Mouse (Mus musculus): ENCODE measurements around the gene Catspere2. TPM values are rescaled to one million over a fixed set of nuclear protein-coding genes. Genes with fewer than 3 reads are reported as not detected.
A peak's percentile ranks its signal among the peaks of the same experiment; 100 is the strongest.
"Not testable (repeated sequence)": the region's sequence is repeated elsewhere in the genome, so short reads cannot be mapped to it uniquely, and the experiment has no call there.

Catspere2 gene
- 0.14 and 0.15 TPM in 2 replicates for polyA plus RNA-seq (2016; fragmentation: Nextera tagmentation; extraction: Ambion mirVana)

- peak within 1 kb of the TSS; percentile 65 for H3K4me3 ChIP-seq
- H3K36me3 ChIP-seq, H3K4me1 ChIP-seq, H3K27me3 ChIP-seq, H3K9me3 ChIP-seq: not testable (repeated sequence)
- H3K9ac ChIP-seq (replicated peaks), result peak within 1 kb of the TSS; percentile 50; the same call in 1 of the 2 replicates
- H3K27ac ChIP-seq (replicated peaks), result peak within 1 kb of the TSS; percentile 58
- ATAC-seq (ENCODE audit: low FRiP score, low read depth), result peak; percentile 98
- peak within 1 kb of the TSS; percentile 52 for H3K4me2 ChIP-seq (replicated peaks)
- under 1% methylated on average over 21 of the region's 21 CpGs for WGBS
Measured at GRCm38 (mm10) chr1:177983024-177983450, at the start of gene Catspere2. Catspere2 (plus strand) TSS chr1:177983423.

DNA sequence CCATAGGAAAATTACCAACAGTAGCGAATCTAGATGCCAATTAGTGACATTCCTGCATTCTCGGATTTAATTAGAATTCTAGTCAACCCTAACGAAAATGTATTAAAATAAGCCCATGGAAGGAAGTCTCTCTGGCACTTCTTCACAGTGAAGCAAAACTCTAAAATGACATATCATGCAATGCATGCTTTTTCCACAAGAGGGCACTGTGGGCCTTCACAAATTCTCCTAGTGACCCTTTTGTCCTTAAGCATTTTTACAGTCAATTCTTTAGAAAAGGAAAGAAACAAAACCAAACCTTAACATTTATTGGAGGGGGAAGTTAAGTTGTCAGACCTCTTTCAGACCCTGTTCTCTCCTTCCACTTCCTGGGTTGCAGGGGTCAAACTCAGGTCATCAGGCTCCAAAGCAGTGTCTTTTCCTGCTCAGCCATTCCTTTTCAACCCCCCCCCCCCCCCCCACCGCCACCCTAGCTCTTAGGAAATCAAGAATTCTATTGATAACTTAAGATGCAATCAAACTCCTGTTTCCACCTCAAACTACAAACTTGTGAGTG is 42.7 kb upstream of the Catspere2 start:
- WGBS, result 10% methylated on average over 3 of the region's 4 CpGs
- H3K27ac ChIP-seq (replicated peaks); H3K9ac ChIP-seq (replicated peaks); H3K4me2 ChIP-seq (replicated peaks); H3K36me3 ChIP-seq; H3K4me1 ChIP-seq; H3K27me3 ChIP-seq; H3K9me3 ChIP-seq; H3K4me3 ChIP-seq: not testable (repeated sequence)
- 0 out of 2 replicates have a peak, but pooled peaks have one; percentile 34 for ATAC-seq (ENCODE audit: low FRiP score, low read depth)

- Histone ChIP-seq H3K9me3 (no peaks in the 10 kb centered on the region), H3K4me1 (no peaks in the 10 kb centered on the region), H3K4me3 (no peak overlapping the region), H3K27ac (replicated peaks) (no peak overlapping the region), H3K4me2 (replicated peaks) (no peak overlapping the region), H3K27me3 (0 out of 2 replicates have a peak, but pooled peaks cover 3% of the 10 kb centered on the region), H3K36me3 (no peaks in the 10 kb centered on the region), H3K9ac (replicated peaks) (no peak overlapping the region)
- ATAC-seq (ENCODE audit: low FRiP score, low read depth), result no peak
- WGBS, result 81% methylated on average over 1 of the region's 1 CpGs
Measured at GRCm38 (mm10) chr1:177981276-177981675, 1.9 kb upstream of the Catspere2 start.

- not testable (repeated sequence) for H3K36me3 ChIP-seq
- WGBS, result under 1% methylated on average over 21 of the region's 41 CpGs
Measured at GRCm38 (mm10) chr1:177983582-177983981, 359 bp downstream of the Catspere2 start.

DNA sequence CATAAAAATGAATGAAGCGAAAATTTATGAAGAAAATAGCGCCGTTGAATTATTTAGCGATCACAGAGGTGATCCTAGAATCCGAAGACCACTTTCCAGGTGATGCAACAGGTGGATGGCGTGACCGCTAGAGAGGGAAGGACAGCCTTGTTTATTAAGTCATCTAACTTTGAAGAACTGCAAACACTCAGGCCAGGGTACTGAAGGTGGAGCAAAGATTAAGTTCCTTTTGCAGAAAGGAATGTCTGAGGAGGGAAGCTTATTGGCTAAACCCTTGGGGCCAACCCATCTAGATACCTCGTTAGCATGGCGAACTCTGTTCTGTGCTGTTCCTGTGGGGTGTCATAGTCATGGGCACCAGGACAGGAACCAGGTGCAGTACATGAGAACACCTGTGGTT is 983 bp downstream of the Catspere2 start:
- no peaks in the 10 kb centered on the region for H3K4me1 ChIP-seq
- no peak for ATAC-seq (ENCODE audit: low FRiP score, low read depth)
- H3K9me3 ChIP-seq, result no peaks in the 10 kb centered on the region
- 67% methylated on average over 9 of the region's 9 CpGs for WGBS
- no peaks in the 10 kb centered on the region for H3K36me3 ChIP-seq
- no peak overlapping the region for H3K9ac ChIP-seq (replicated peaks)
- peak overlapping the region; percentile 39 for H3K4me2 ChIP-seq (replicated peaks)
- H3K27me3 ChIP-seq, result 0 out of 2 replicates have a peak, but pooled peaks cover 3% of the 10 kb centered on the region
- H3K27ac ChIP-seq (replicated peaks), result no peak overlapping the region
- no peak overlapping the region for H3K4me3 ChIP-seq

More at GRCm38 (mm10) chr1:177983582-177983981, 359 bp downstream of the Catspere2 start:
- not testable (repeated sequence) for H3K27me3 ChIP-seq; H3K4me1 ChIP-seq; ATAC-seq (ENCODE audit: low FRiP score, low read depth); H3K9me3 ChIP-seq
- Histone ChIP-seq H3K9ac (replicated peaks) (peak overlapping the region; percentile 50; the same call in 1 of the 2 replicates), H3K4me2 (replicated peaks) (peak overlapping the region; percentile 52), H3K27ac (replicated peaks) (peak overlapping the region; percentile 58), H3K4me3 (peak overlapping the region; percentile 65)

GRCm38 (mm10) chr1:177987476-177987875 is 4.3 kb downstream of the Catspere2 start:
- H3K4me2 ChIP-seq (replicated peaks); H3K4me1 ChIP-seq; ATAC-seq (ENCODE audit: low FRiP score, low read depth); H3K9me3 ChIP-seq; H3K9ac ChIP-seq (replicated peaks); H3K4me3 ChIP-seq; H3K36me3 ChIP-seq; H3K27ac ChIP-seq (replicated peaks); H3K27me3 ChIP-seq: not testable (repeated sequence)
- WGBS, result 85% methylated on average over 1 of the region's 1 CpGs

DNA sequence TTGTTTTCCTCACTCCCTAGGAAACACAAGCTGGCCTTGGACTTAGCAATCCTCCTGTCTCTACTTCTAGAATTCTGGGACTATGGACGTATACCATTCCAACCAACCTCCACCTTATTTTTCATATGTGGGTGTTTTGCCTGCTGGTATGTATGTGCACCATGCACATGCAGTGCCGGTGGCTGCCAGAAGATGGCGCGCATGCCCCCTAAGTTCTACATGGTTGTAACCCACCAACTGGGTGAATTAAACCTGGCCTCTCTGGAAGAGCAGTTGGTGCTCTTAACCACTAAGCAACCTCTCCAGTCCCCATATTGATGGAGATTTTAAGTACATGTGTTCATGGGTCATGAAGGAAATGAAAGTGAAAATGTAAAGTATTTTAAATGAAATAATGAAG is 89.6 kb downstream of the Catspere2 start:
- not testable (repeated sequence) for H3K9me3 ChIP-seq; H3K4me3 ChIP-seq; H3K9ac ChIP-seq (replicated peaks); H3K4me2 ChIP-seq (replicated peaks); H3K4me1 ChIP-seq; H3K27ac ChIP-seq (replicated peaks); H3K36me3 ChIP-seq; H3K27me3 ChIP-seq; ATAC-seq (ENCODE audit: low FRiP score, low read depth)
- 51% methylated on average over 4 of the region's 4 CpGs for WGBS

GRCm38 (mm10) chr1:178097865-178098264 is 114.6 kb downstream of the Catspere2 start:
- ATAC-seq (ENCODE audit: low FRiP score, low read depth); H3K9me3 ChIP-seq; H3K4me3 ChIP-seq; H3K4me1 ChIP-seq; H3K36me3 ChIP-seq; H3K4me2 ChIP-seq (replicated peaks); H3K9ac ChIP-seq (replicated peaks); H3K27me3 ChIP-seq; H3K27ac ChIP-seq (replicated peaks): not testable (repeated sequence)

- not testable (repeated sequence) for ATAC-seq (ENCODE audit: low FRiP score, low read depth); H3K27me3 ChIP-seq; H3K9ac ChIP-seq (replicated peaks); H3K4me1 ChIP-seq; H3K4me3 ChIP-seq; H3K9me3 ChIP-seq; H3K36me3 ChIP-seq; H3K27ac ChIP-seq (replicated peaks); H3K4me2 ChIP-seq (replicated peaks)
- WGBS, result 83% methylated on average over 1 of the region's 1 CpGs
Measured at GRCm38 (mm10) chr1:178108514-178108913, 125.3 kb downstream of the Catspere2 start.

- H3K4me1 ChIP-seq; H3K4me2 ChIP-seq (replicated peaks); H3K9me3 ChIP-seq; H3K36me3 ChIP-seq; H3K27me3 ChIP-seq; H3K27ac ChIP-seq (replicated peaks); H3K9ac ChIP-seq (replicated peaks); H3K4me3 ChIP-seq; ATAC-seq (ENCODE audit: low FRiP score, low read depth): not testable (repeated sequence)
- WGBS, result 66% methylated on average over 2 of the region's 2 CpGs
Measured at GRCm38 (mm10) chr1:178122236-178122635, 139.0 kb downstream of the Catspere2 start.

DNA sequence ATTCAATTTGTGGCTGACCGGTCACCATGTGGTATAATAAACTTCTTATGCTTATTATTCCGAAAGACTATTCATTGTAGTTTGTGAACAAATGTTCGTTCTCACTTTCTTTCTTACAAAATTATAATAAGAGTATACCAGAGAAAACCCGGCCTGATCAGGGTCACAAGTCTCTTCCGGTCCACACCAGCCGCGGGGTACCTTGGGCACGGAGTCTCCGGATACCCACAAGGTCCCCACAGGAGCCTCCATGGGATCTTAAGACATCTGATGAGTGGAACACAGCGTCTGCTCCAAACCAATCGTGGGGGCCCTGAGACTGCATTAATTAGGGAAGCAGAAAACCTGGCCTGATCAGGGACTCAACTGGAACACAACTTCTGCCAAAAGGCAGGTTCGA is 151.1 kb downstream of the Catspere2 start:
- no peaks in the 10 kb centered on the region for H3K36me3 ChIP-seq
- H3K9ac ChIP-seq (replicated peaks), result no peak overlapping the region
- H3K27ac ChIP-seq (replicated peaks), result no peak overlapping the region
- WGBS, result 94% methylated on average over 12 of the region's 12 CpGs
- H3K9me3 ChIP-seq, result no peaks in the 10 kb centered on the region
- no peak overlapping the region for H3K4me2 ChIP-seq (replicated peaks)
- ATAC-seq (ENCODE audit: low FRiP score, low read depth), result no peak
- no peaks in the 10 kb centered on the region for H3K4me1 ChIP-seq
- H3K27me3 ChIP-seq, result no peaks in the 10 kb centered on the region
- H3K4me3 ChIP-seq, result no peak overlapping the region

DNA sequence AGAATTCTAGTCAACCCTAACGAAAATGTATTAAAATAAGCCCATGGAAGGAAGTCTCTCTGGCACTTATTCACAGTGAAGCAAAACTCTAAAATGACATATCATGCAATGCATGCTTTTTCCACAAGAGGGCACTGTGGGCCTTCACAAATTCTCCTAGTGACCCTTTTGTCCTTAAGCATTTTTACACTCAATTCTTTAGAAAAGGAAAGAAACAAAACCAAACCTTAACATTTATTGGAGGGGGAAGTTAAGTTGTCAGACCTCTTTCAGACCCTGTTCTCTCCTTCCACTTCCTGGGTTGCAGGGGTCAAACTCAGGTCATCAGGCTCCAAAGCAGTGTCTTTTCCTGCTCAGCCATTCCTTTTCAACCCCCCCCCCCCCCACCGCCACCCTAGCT is 163.3 kb downstream of the Catspere2 start:
- not testable (repeated sequence) for H3K4me2 ChIP-seq (replicated peaks); H3K4me3 ChIP-seq; H3K27ac ChIP-seq (replicated peaks); H3K27me3 ChIP-seq; H3K9ac ChIP-seq (replicated peaks); H3K9me3 ChIP-seq; H3K36me3 ChIP-seq; H3K4me1 ChIP-seq
- peak; percentile 68; the same call in 1 of the 2 replicates for ATAC-seq (ENCODE audit: low FRiP score, low read depth)
- 0% methylated on average over 1 of the region's 2 CpGs for WGBS

- not testable (repeated sequence) for H3K9ac ChIP-seq (replicated peaks); H3K9me3 ChIP-seq; H3K4me3 ChIP-seq; H3K27ac ChIP-seq (replicated peaks); H3K36me3 ChIP-seq; H3K4me2 ChIP-seq (replicated peaks); H3K27me3 ChIP-seq; H3K4me1 ChIP-seq
- peak; percentile 44; the same call in 1 of the 2 replicates for ATAC-seq (ENCODE audit: low FRiP score, low read depth)
- WGBS, result 48% methylated on average over 4 of the region's 4 CpGs
Measured at GRCm38 (mm10) chr1:178146915-178147314, 163.7 kb downstream of the Catspere2 start.

All from midbrain, embryonic 12.5 days (tissue).